Mouse (Mus musculus): ENCODE measurements around the gene Vmn1r61.

The Vmn1r61 gene

GRCm38 (mm10) chr7:5613195-5613594 lies at the start of gene Vmn1r61:
Gene Vmn1r61, minus strand, starts transcription at chr7:5613295.
- no peak for DNase-seq (ENCODE audit: low spot score in 2 of 2)

Measured in frontal cortex, postnatal 36 days (tissue).